In the genomic region with DNA sequence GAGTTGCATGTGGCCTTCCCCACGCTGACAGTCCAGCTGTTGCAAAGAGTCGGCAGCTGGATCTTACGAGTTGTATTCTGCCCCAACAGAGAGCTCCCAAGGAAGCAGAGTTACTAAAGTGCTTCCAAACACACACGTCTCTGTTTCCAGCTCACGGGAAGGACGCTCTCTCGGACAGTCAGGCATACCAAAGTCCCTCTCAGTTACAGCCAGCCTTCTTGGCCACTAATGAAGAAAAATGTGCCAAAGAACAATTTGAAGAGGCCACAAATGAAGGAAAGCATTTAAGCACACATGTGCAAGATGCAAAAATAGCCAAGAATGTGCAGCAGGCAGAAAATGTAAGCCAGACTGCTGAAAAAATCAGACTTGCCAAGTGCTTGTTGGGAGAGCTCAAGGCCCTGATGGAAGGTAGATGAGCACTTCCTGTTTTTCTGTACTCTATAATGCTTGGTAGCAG, we compare ENCODE assay signal across 1 mouse cellular context.
TF ChIP-seq lines count a peak whose summit lies in the region.

No protein-coding gene starts in this region.

TF ChIP-seq in MEL, 35 proteins besides CTCF, POLR2A, EP300 and RAD21 (continued from another document):
- TF ChIP-seq POLR2AphosphoS2 (IDR thresholded peaks at IDR 0.05; ENCODE audit: low read length) (no peak), ELF1 (IDR thresholded peaks at IDR 0.05; ENCODE audit: low read depth, low read length) (no peak), MYB (IDR thresholded peaks at IDR 0.05; ENCODE audit: low read depth, low read length) (no peak), NRF1 (IDR thresholded peaks at IDR 0.05; ENCODE audit: insufficient read depth, low read depth, low read length, poor library complexity, severe bottlenecking) (no peak), ZMIZ1 (IDR thresholded peaks at IDR 0.05; ENCODE audit: low read depth, low read length) (no peak), BHLHE40 (IDR thresholded peaks at IDR 0.05; ENCODE audit: borderline replicate concordance, low read depth, low read length) (no peak), ZNF384 (IDR thresholded peaks at IDR 0.05; ENCODE audit: low read depth, low read length) (no peak), TAL1 (IDR thresholded peaks at IDR 0.05; ENCODE audit: low read length) (no peak), SIN3A (IDR thresholded peaks at IDR 0.05; ENCODE audit: low read length) (no peak), KAT2A (conservative IDR thresholded peaks at IDR 0.05; ENCODE audit: low read depth, low read length) (no peak), SMC3 (IDR thresholded peaks at IDR 0.05; ENCODE audit: low read depth, low read length) (no peak)
